Mouse (Mus musculus): ENCODE measurements around the gene Bag2. TPM values are rescaled to one million over a fixed set of nuclear protein-coding genes. Genes with fewer than 3 reads are reported as not detected.

Bag2 gene
- 10 to 100 TPM; 11.7 to 12.2 TPM for total RNA-seq (2021)

GRCm38 (mm10) chr1:33757491-33758041, at the start of gene Bag2:
Gene Bag2 (minus strand): TSS chr1:33757795.
- intact Hi-C loops (cut with DNase I): loop anchor here (5.0 kb wide), 1 partner anchor 55 kb away; the partner anchor contains the start of gene Zfp451
- peak; percentile 67 to 73 for DNase-seq (ENCODE audit: low spot score in 2 of 2)

- DNase-seq (ENCODE audit: low spot score in 2 of 2): no peak
- intact Hi-C loops (cut with DNase I): no loop called here
These were observed 45.7 kb upstream of the Bag2 start for GRCm38 (mm10) chr1:33803323-33803722.

GRCm38 (mm10) chr1:33799620-33800019, 42.0 kb upstream of the Bag2 start:
- intact Hi-C loops (cut with DNase I): no loop called here
- no peak for DNase-seq (ENCODE audit: low spot score in 2 of 2)

- intact Hi-C loops (cut with DNase I): no loop called here
- DNase-seq (ENCODE audit: low spot score in 2 of 2): no peak
These were observed 30.9 kb upstream of the Bag2 start for GRCm38 (mm10) chr1:33788493-33788892.

- intact Hi-C loops (cut with DNase I): no loop called here
These were observed 30.5 kb upstream of the Bag2 start for GRCm38 (mm10) chr1:33788072-33788471.

GRCm38 (mm10) chr1:33784561-33784960, 27.0 kb upstream of the Bag2 start:
- intact Hi-C loops (cut with DNase I): no loop called here
- no peak for DNase-seq (ENCODE audit: low spot score in 2 of 2)

More at GRCm38 (mm10) chr1:33788072-33788471, 30.5 kb upstream of the Bag2 start:
- DNase-seq (ENCODE audit: low spot score in 2 of 2): no peak

GRCm38 (mm10) chr1:33776175-33776611, 18.6 kb upstream of the Bag2 start:
- intact Hi-C loops (cut with DNase I): no loop called here
- DNase-seq (ENCODE audit: low spot score in 2 of 2): peak; percentile 22 to 57

- intact Hi-C loops (cut with DNase I): no loop called here
These were observed 14.5 kb upstream of the Bag2 start for GRCm38 (mm10) chr1:33772106-33772505.

GRCm38 (mm10) chr1:33771621-33772020, 14.0 kb upstream of the Bag2 start:
- DNase-seq (ENCODE audit: low spot score in 2 of 2): no peak
- intact Hi-C loops (cut with DNase I): no loop called here

More at GRCm38 (mm10) chr1:33772106-33772505, 14.5 kb upstream of the Bag2 start:
- no peak for DNase-seq (ENCODE audit: low spot score in 2 of 2)

GRCm38 (mm10) chr1:33768827-33769226, 11.2 kb upstream of the Bag2 start:
- no peak for DNase-seq (ENCODE audit: low spot score in 2 of 2)
- intact Hi-C loops (cut with DNase I): no loop called here

- intact Hi-C loops (cut with DNase I): no loop called here
- DNase-seq (ENCODE audit: low spot score in 2 of 2): no peak
These were observed 10.6 kb upstream of the Bag2 start for GRCm38 (mm10) chr1:33768091-33768787.

GRCm38 (mm10) chr1:33766520-33767508, 9.2 kb upstream of the Bag2 start:
- intact Hi-C loops (cut with DNase I): no loop called here
- no peak for DNase-seq (ENCODE audit: low spot score in 2 of 2)

- DNase-seq (ENCODE audit: low spot score in 2 of 2): no peak
- intact Hi-C loops (cut with DNase I): no loop called here
These were observed 8.0 kb upstream of the Bag2 start for GRCm38 (mm10) chr1:33765468-33766080.

- DNase-seq (ENCODE audit: low spot score in 2 of 2): no peak
- intact Hi-C loops (cut with DNase I): no loop called here
These were observed 6.2 kb upstream of the Bag2 start for GRCm38 (mm10) chr1:33763826-33764225.

- DNase-seq (ENCODE audit: low spot score in 2 of 2): no peak
- intact Hi-C loops (cut with DNase I): loop anchor here (5.0 kb wide), 1 partner anchor 54 kb away; the partner anchor contains the start of gene Zfp451
These were observed 893 bp upstream of the Bag2 start for GRCm38 (mm10) chr1:33758488-33758887.

- DNase-seq (ENCODE audit: low spot score in 2 of 2): no peak
- intact Hi-C loops (cut with DNase I): loop anchor here (5.0 kb wide), 1 partner anchor 55 kb away; the partner anchor contains the start of gene Zfp451
These were observed 572 bp downstream of the Bag2 start for GRCm38 (mm10) chr1:33757033-33757413.

GRCm38 (mm10) chr1:33756258-33757032, 1.1 kb downstream of the Bag2 start:
- no peak for DNase-seq (ENCODE audit: low spot score in 2 of 2)
- intact Hi-C loops (cut with DNase I): loop anchor here (5.0 kb wide), 1 partner anchor 56 kb away; the partner anchor contains the start of gene Zfp451

GRCm38 (mm10) chr1:33755799-33756198, 1.8 kb downstream of the Bag2 start:
- intact Hi-C loops (cut with DNase I): loop anchor here (5.0 kb wide), 1 partner anchor 57 kb away; the partner anchor contains the start of gene Zfp451
- DNase-seq (ENCODE audit: low spot score in 2 of 2): no peak

Measured in left cerebral cortex, postnatal 36 days (tissue).